Mouse (Mus musculus): ENCODE data around the gene Mad2l2. TPM values are rescaled to one million over a fixed set of nuclear protein-coding genes. Genes with fewer than 3 reads are reported as not detected.
"Not testable (repeated sequence)": the region's sequence is repeated elsewhere in the genome, so short reads cannot be mapped to it uniquely, and the experiment has no call there.

Mad2l2 gene
- polyA plus RNA-seq, 1 experiment: 30.8 TPM

- Histone ChIP-seq H3K4me3 (replicated peaks; ENCODE audit: extremely low read depth, low read depth, low read length) (no peak overlapping the region), H3K4me1 (ENCODE audit: control insufficient read depth, insufficient read depth, low read length) (no peaks in the 10 kb centered on the region)
- TF ChIP-seq CTCF (IDR thresholded peaks at IDR 0.05; ENCODE audit: insufficient read depth, low read length) (no peak), POLR2A (IDR thresholded peaks at IDR 0.05; ENCODE audit: borderline replicate concordance, extremely low read depth, low read depth, low read length) (no peak)
- 74% methylated on average over 4 of the region's 4 CpGs for WGBS
- DNase-seq: no peak
Observed at GRCm38 (mm10) chr4:148117392-148117791, 12.8 kb upstream of the Mad2l2 start.

- H3K4me1 ChIP-seq (ENCODE audit: control insufficient read depth, insufficient read depth, low read length); DNase-seq; H3K4me3 ChIP-seq (replicated peaks; ENCODE audit: extremely low read depth, low read depth, low read length): not testable (repeated sequence)
- 79% methylated on average over 9 of the region's 9 CpGs for WGBS
Observed at GRCm38 (mm10) chr4:148119578-148119977, 10.6 kb upstream of the Mad2l2 start.

- no peak overlapping the region for H3K4me3 ChIP-seq (replicated peaks; ENCODE audit: extremely low read depth, low read depth, low read length)
- DNase-seq: no peak
- 49% methylated on average over 9 of the region's 9 CpGs for WGBS
Observed at GRCm38 (mm10) chr4:148120555-148120954, 9.6 kb upstream of the Mad2l2 start.

GRCm38 (mm10) chr4:148121362-148121761 is 8.8 kb upstream of the Mad2l2 start:
- WGBS: 62% methylated on average over 4 of the region's 4 CpGs
- no peaks in the 10 kb centered on the region for H3K4me1 ChIP-seq (ENCODE audit: control insufficient read depth, insufficient read depth, low read length)
- H3K4me3 ChIP-seq (replicated peaks; ENCODE audit: extremely low read depth, low read depth, low read length): no peak overlapping the region
- DNase-seq: no peak
- TF ChIP-seq POLR2A (IDR thresholded peaks at IDR 0.05; ENCODE audit: borderline replicate concordance, extremely low read depth, low read depth, low read length) (no peak), CTCF (IDR thresholded peaks at IDR 0.05; ENCODE audit: insufficient read depth, low read length) (no peak)

More at GRCm38 (mm10) chr4:148120555-148120954, 9.6 kb upstream of the Mad2l2 start:
- no peaks in the 10 kb centered on the region for H3K4me1 ChIP-seq (ENCODE audit: control insufficient read depth, insufficient read depth, low read length)
- TF ChIP-seq CTCF (IDR thresholded peaks at IDR 0.05; ENCODE audit: insufficient read depth, low read length) (no peak), POLR2A (IDR thresholded peaks at IDR 0.05; ENCODE audit: borderline replicate concordance, extremely low read depth, low read depth, low read length) (no peak)

GRCm38 (mm10) chr4:148121982-148122693 is 8.0 kb upstream of the Mad2l2 start:
- TF ChIP-seq CTCF (IDR thresholded peaks at IDR 0.05; ENCODE audit: insufficient read depth, low read length): no peak
- TF ChIP-seq POLR2A (IDR thresholded peaks at IDR 0.05; ENCODE audit: borderline replicate concordance, extremely low read depth, low read depth, low read length): no peak
- no peak for DNase-seq
- H3K4me1 ChIP-seq (ENCODE audit: control insufficient read depth, insufficient read depth, low read length): no peaks in the 10 kb centered on the region
- 23% methylated on average over 6 of the region's 6 CpGs for WGBS
- no peak overlapping the region for H3K4me3 ChIP-seq (replicated peaks; ENCODE audit: extremely low read depth, low read depth, low read length)

GRCm38 (mm10) chr4:148122694-148123066 is 7.5 kb upstream of the Mad2l2 start:
- 74% methylated on average over 3 of the region's 3 CpGs for WGBS
- Histone ChIP-seq H3K4me3 (replicated peaks; ENCODE audit: extremely low read depth, low read depth, low read length) (no peak overlapping the region), H3K4me1 (ENCODE audit: control insufficient read depth, insufficient read depth, low read length) (no peaks in the 10 kb centered on the region)
- no peak for TF ChIP-seq POLR2A (IDR thresholded peaks at IDR 0.05; ENCODE audit: borderline replicate concordance, extremely low read depth, low read depth, low read length)
- TF ChIP-seq CTCF (IDR thresholded peaks at IDR 0.05; ENCODE audit: insufficient read depth, low read length): no peak
- no peak for DNase-seq

GRCm38 (mm10) chr4:148128241-148128640 is 1.9 kb upstream of the Mad2l2 start:
- H3K4me1 ChIP-seq (ENCODE audit: control insufficient read depth, insufficient read depth, low read length): no peaks in the 10 kb centered on the region
- TF ChIP-seq POLR2A (IDR thresholded peaks at IDR 0.05; ENCODE audit: borderline replicate concordance, extremely low read depth, low read depth, low read length) (no peak), CTCF (IDR thresholded peaks at IDR 0.05; ENCODE audit: insufficient read depth, low read length) (no peak)
- no peak for DNase-seq
- no peak overlapping the region for H3K4me3 ChIP-seq (replicated peaks; ENCODE audit: extremely low read depth, low read depth, low read length)
- 52% methylated on average over 1 of the region's 1 CpGs for WGBS

GRCm38 (mm10) chr4:148128672-148129071 is 1.5 kb upstream of the Mad2l2 start:
- 59% methylated on average over 2 of the region's 2 CpGs for WGBS
- Histone ChIP-seq H3K4me1 (ENCODE audit: control insufficient read depth, insufficient read depth, low read length) (no peaks in the 10 kb centered on the region), H3K4me3 (replicated peaks; ENCODE audit: extremely low read depth, low read depth, low read length) (no peak overlapping the region)
- DNase-seq: no peak
- no peak for TF ChIP-seq CTCF (IDR thresholded peaks at IDR 0.05; ENCODE audit: insufficient read depth, low read length)
- no peak for TF ChIP-seq POLR2A (IDR thresholded peaks at IDR 0.05; ENCODE audit: borderline replicate concordance, extremely low read depth, low read depth, low read length)

GRCm38 (mm10) chr4:148130561-148131413 is 603 bp downstream of the Mad2l2 start, which contains the start of gene Draxin:
Gene Draxin, minus strand, starts transcription at chr4:148130698.
- no peak for TF ChIP-seq CTCF (IDR thresholded peaks at IDR 0.05; ENCODE audit: insufficient read depth, low read length)
- no peak for TF ChIP-seq POLR2A (IDR thresholded peaks at IDR 0.05; ENCODE audit: borderline replicate concordance, extremely low read depth, low read depth, low read length)
- DNase-seq: no peak
- under 1% methylated on average over 75 of the region's 87 CpGs for WGBS
- Histone ChIP-seq H3K4me1 (ENCODE audit: control insufficient read depth, insufficient read depth, low read length) (no peaks in the 10 kb centered on the region), H3K4me3 (replicated peaks; ENCODE audit: extremely low read depth, low read depth, low read length) (no peak within 1 kb of the TSS)
